Mouse (Mus musculus) myocyte (in vitro differentiated cells): Measurements from ENCODE around the gene Xkr7. TPM values are rescaled to one million over a fixed set of nuclear protein-coding genes. Genes with fewer than 3 reads are reported as not detected.

Source experiments
- H3K27me3 ChIP-seq: one replicate; pipeline ENCODE4 v1.6.1; 2011; ENCODE audit not compliant: control insufficient read depth, insufficient read depth, insufficient read length
- H3K36me3 ChIP-seq: one replicate; pipeline ENCODE4 v1.6.1; 2011; ENCODE audit not compliant: control insufficient read depth, insufficient read depth
- H3K4me2 ChIP-seq: one replicate; pipeline ENCODE4 v1.6.1; 2011; ENCODE audit warnings: low read depth, control low read depth
- H3K4me3 ChIP-seq: one replicate; pipeline ENCODE4 v1.5.1; 2011; ENCODE audit warnings: mild to moderate bottlenecking, control low read depth, moderate library complexity
- H3K79me2 ChIP-seq: one replicate; pipeline ENCODE4 v1.6.1; 2011; ENCODE audit not compliant: control insufficient read depth, insufficient read depth
- H3ac ChIP-seq: one replicate; pipeline ENCODE4 v1.6.1; 2011; ENCODE audit not compliant: control insufficient read depth, insufficient read length
- CEBPB ChIP-seq: IDR thresholded peaks from 2 replicates; pipeline ENCODE4 v1.6.1; 2011; ENCODE audit warnings: mild to moderate bottlenecking, moderate library complexity; ENCODE audit not compliant: poor library complexity, insufficient read depth, severe bottlenecking
- E2F4 ChIP-seq: IDR thresholded peaks from one replicate; pipeline ENCODE4 v1.6.1; 2011; ENCODE audit warnings: mild to moderate bottlenecking, control low read depth, moderate library complexity; ENCODE audit not compliant: insufficient read depth
- MAX ChIP-seq: IDR thresholded peaks from one replicate; pipeline ENCODE4 v1.6.1; 2011; ENCODE audit warnings: low read depth, mild to moderate bottlenecking, control low read depth
- MYOD1 ChIP-seq, 3 experiments: IDR thresholded peaks; one replicate each; pipeline ENCODE4 v1.6.1; 2011; ENCODE audit warnings: control low read depth in 2 of 3, low read depth in 2 of 3, mild to moderate bottlenecking in 2 of 3, moderate library complexity in 1 of 3; ENCODE audit not compliant: insufficient read length in 2 of 3, control insufficient read depth in 1 of 3
- MYOG ChIP-seq, 3 experiments: IDR thresholded peaks; one replicate each; pipeline ENCODE4 v1.6.1; 2011; ENCODE audit warnings: control low read depth in 2 of 3, low read depth in 2 of 3, mild to moderate bottlenecking in 2 of 3; ENCODE audit not compliant: insufficient read length in 2 of 3, control insufficient read depth in 1 of 3, insufficient read depth in 1 of 3
- POLR2A ChIP-seq: IDR thresholded peaks from one replicate; pipeline ENCODE4 v1.6.1; 2011; ENCODE audit warnings: low read depth, mild to moderate bottlenecking, control low read depth, moderate library complexity; ENCODE audit not compliant: insufficient read length
- POLR2AphosphoS2 ChIP-seq: IDR thresholded peaks from one replicate; pipeline ENCODE4 v1.6.1; 2011; ENCODE audit warnings: low read depth, control low read depth; ENCODE audit not compliant: insufficient read length
- REST ChIP-seq: IDR thresholded peaks from one replicate; pipeline ENCODE4 v1.6.1; 2011; ENCODE audit warnings: mild to moderate bottlenecking, control low read depth, moderate library complexity; ENCODE audit not compliant: insufficient read depth, insufficient read length
- SRF ChIP-seq: IDR thresholded peaks from one replicate; pipeline ENCODE4 v1.6.1; 2011; ENCODE audit warnings: low read depth; ENCODE audit not compliant: control insufficient read depth, insufficient read length
- TCF12 ChIP-seq: IDR thresholded peaks from one replicate; pipeline ENCODE4 v1.6.1; 2011; ENCODE audit warnings: mild to moderate bottlenecking, control low read depth; ENCODE audit not compliant: poor library complexity, insufficient read depth, severe bottlenecking
- TCF3 ChIP-seq: IDR thresholded peaks from one replicate; pipeline ENCODE4 v1.6.1; 2011; ENCODE audit warnings: low read depth, control low read depth; ENCODE audit not compliant: insufficient read length
- USF1 ChIP-seq: IDR thresholded peaks from one replicate; pipeline ENCODE4 v1.6.1; 2011; ENCODE audit warnings: low read depth, mild to moderate bottlenecking, control low read depth, moderate library complexity
- polyA plus RNA-seq: library from polyadenylated mRNA; unstranded; fragments of >200 nt; fragmentation: generic; extraction: Trizol; gene quantifications from one replicate; pipeline ENCODE4 v1.2.1, GENCODE M21; 2012; ENCODE audit warnings: missing spikeins

The Xkr7 gene
- polyA plus RNA-seq, 1 experiment: not detected

GRCm38 (mm10) chr2:153063394-153063793, 31.7 kb downstream of the Xkr7 start:
- Histone ChIP-seq H3K27me3 (peaks cover 64% of the 10 kb centered on the region), H3ac (no peak overlapping the region), H3K4me2 (no peak overlapping the region), H3K79me2 (no peaks in the 10 kb centered on the region), H3K4me3 (no peak overlapping the region), H3K36me3 (no peaks in the 10 kb centered on the region)
- TF ChIP-seq TCF3 (no peak), CEBPB (no peak), TCF12 (no peak), SRF (no peak), USF1 (no peak), MYOG (IDR thresholded peaks at IDR 0.05; ENCODE audit: control insufficient read depth in 1 of 3, insufficient read depth in 1 of 3, insufficient read length in 2 of 3, low read depth in 2 of 3) (no peak)

DNA sequence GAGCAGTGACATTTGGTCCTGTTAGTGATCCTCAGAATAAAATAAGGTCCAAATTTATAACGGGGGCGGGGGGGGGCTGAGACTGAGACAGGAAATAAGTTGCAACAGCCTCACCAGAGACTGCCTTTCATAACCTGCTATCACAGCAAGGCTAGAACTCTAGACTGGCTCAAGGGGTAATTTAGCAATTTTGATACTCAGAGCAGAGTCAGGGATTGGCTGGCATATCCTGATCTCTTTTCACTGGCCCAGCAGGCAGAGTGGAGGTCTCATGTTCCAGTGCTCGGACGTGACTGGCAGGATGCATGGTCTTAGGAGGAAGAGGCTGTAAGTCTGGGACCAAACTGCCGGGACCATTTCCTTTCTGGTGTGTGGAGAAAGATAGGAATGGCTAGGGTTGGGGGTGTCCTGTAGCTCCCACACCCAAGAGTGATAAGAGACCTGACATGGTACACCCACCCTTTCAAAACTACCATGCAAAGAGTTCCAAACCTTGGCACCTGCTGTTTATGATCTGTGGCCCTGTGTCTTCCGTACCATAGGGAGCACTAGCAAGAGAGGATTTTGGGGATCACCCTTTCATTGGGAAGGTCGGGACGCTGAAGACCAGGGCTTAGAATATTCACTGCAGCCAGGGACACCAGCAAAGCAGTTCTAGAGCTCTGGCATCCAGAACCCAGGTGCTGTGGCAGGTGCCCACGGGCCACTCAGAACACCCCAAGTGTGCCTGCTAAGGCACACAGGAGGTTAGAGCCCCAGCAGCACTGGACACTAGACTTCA, 32.7 kb downstream of the Xkr7 start:
- no peak overlapping the region for H3ac ChIP-seq
- H3K79me2 ChIP-seq: no peaks in the 10 kb centered on the region
- no peak for TF ChIP-seq MYOD1 (IDR thresholded peaks at IDR 0.05; ENCODE audit: control insufficient read depth in 1 of 3, insufficient read length in 2 of 3, low read depth in 2 of 3)
- no peak for TF ChIP-seq POLR2AphosphoS2
- no peak for TF ChIP-seq MAX
- no peak for TF ChIP-seq SRF
- no peak for TF ChIP-seq REST
- no peak for TF ChIP-seq POLR2A
- TF ChIP-seq E2F4: no peak
- no peak for TF ChIP-seq TCF3
- TF ChIP-seq USF1: no peak
- H3K27me3 ChIP-seq: peaks cover 64% of the 10 kb centered on the region
- no peak overlapping the region for H3K4me2 ChIP-seq
- no peaks in the 10 kb centered on the region for H3K36me3 ChIP-seq
- H3K4me3 ChIP-seq: no peak overlapping the region

- no peak for TF ChIP-seq TCF3
- TF ChIP-seq MYOD1 (IDR thresholded peaks at IDR 0.05; ENCODE audit: control insufficient read depth in 1 of 3, insufficient read length in 2 of 3, low read depth in 2 of 3): no peak
- no peak for TF ChIP-seq SRF
- no peak for TF ChIP-seq E2F4
- no peak for TF ChIP-seq POLR2AphosphoS2
- no peak for TF ChIP-seq POLR2A
- no peak for TF ChIP-seq MAX
- no peak for TF ChIP-seq REST
- TF ChIP-seq TCF12: no peak
- TF ChIP-seq CEBPB: no peak
- H3ac ChIP-seq: no peak within 1 kb of the TSS
- H3K27me3 ChIP-seq: peaks cover 61% of the 10 kb centered on the region
- no peaks in the 10 kb centered on the region for H3K36me3 ChIP-seq
- no peak within 1 kb of the TSS for H3K4me2 ChIP-seq
- no peaks in the 10 kb centered on the region for H3K79me2 ChIP-seq
- H3K4me3 ChIP-seq: no peak within 1 kb of the TSS
Observed at GRCm38 (mm10) chr2:153065747-153066508, 34.3 kb downstream of the Xkr7 start, which contains the start of gene Ccm2l. Gene Ccm2l, plus strand, starts transcription at chr2:153065955.

GRCm38 (mm10) chr2:153066991-153067390, 35.3 kb downstream of the Xkr7 start:
- Histone ChIP-seq H3K79me2 (no peaks in the 10 kb centered on the region), H3K27me3 (peaks cover 60% of the 10 kb centered on the region), H3K4me2 (no peak overlapping the region), H3K36me3 (no peaks in the 10 kb centered on the region), H3ac (no peak overlapping the region), H3K4me3 (no peak overlapping the region)
- TF ChIP-seq TCF12 (no peak), E2F4 (no peak), POLR2AphosphoS2 (no peak), USF1 (no peak), CEBPB (no peak), TCF3 (no peak), MYOD1 (IDR thresholded peaks at IDR 0.05; ENCODE audit: control insufficient read depth in 1 of 3, insufficient read length in 2 of 3, low read depth in 2 of 3) (no peak), SRF (no peak), REST (no peak), POLR2A (no peak), MAX (no peak), MYOG (IDR thresholded peaks at IDR 0.05; ENCODE audit: control insufficient read depth in 1 of 3, insufficient read depth in 1 of 3, insufficient read length in 2 of 3, low read depth in 2 of 3) (no peak)
